Mouse (Mus musculus): ENCODE measurements around the gene Fitm1.

- TF ChIP-seq CTCF (conservative IDR thresholded peaks at IDR 0.05; ENCODE audit: insufficient read depth, insufficient read length, low read depth, low read length) (no peak), POLR2A (IDR thresholded peaks at IDR 0.05; ENCODE audit: low read depth, low read length) (no peak)
Measured at GRCm38 (mm10) chr14:55570588-55570987, 4.8 kb upstream of the Fitm1 start.
